Mouse (Mus musculus) ES-E14 (cell line): Measurements from ENCODE around the gene Upk2. TPM values are rescaled to one million over a fixed set of nuclear protein-coding genes. Genes with fewer than 3 reads are reported as not detected.

Experiments used
- DNase-seq: peaks from one replicate; pipeline ENCODE4 v3.0.0-alpha.2; 2013; ENCODE audit warnings: low read depth, low spot score
- H3K27ac ChIP-seq: 2 replicates; pipeline ENCODE4 v1.5.1; 2012; ENCODE audit warnings: low read depth, mild to moderate bottlenecking, low read length, moderate library complexity, mixed read lengths; ENCODE audit not compliant: poor library complexity, insufficient read depth, severe bottlenecking
- H3K36me3 ChIP-seq: 2 replicates; pipeline ENCODE4 v1.6.1; 2012; ENCODE audit warnings: mild to moderate bottlenecking, low read length, moderate library complexity, mixed read lengths; ENCODE audit not compliant: control insufficient read depth, poor library complexity, insufficient read depth, severe bottlenecking
- H3K4me1 ChIP-seq, 2 experiments: fragments of 150-350 bp in 1 of 2; sonication (generic) in 1 of 2; 2 replicates each; pipeline ENCODE4 v1.6.1; 2012; ENCODE audit warnings: low read length in 2 of 2, mild to moderate bottlenecking in 1 of 2, mixed read lengths in 1 of 2; ENCODE audit not compliant: control insufficient read depth in 2 of 2, insufficient read depth in 2 of 2, poor library complexity in 1 of 2
- H3K4me3 ChIP-seq, 2 experiments: fragments of 150-350 bp in 1 of 2; sonication (generic) in 1 of 2; 2 replicates each; pipeline ENCODE4 v1.5.1; 2012; ENCODE audit warnings: low read length in 2 of 2, low read depth in 1 of 2, mild to moderate bottlenecking in 1 of 2, mixed read lengths in 1 of 2; ENCODE audit not compliant: insufficient read depth in 1 of 2, poor library complexity in 1 of 2, severe bottlenecking in 1 of 2
- H3K9ac ChIP-seq: 2 replicates; pipeline ENCODE4 v1.6.1; 2012; ENCODE audit warnings: low read depth, mild to moderate bottlenecking, low read length, mixed read lengths; ENCODE audit not compliant: poor library complexity, insufficient read depth, severe bottlenecking
- H3K9me3 ChIP-seq: fragments of 150-350 bp; sonication (generic); 2 replicates; pipeline ENCODE4 v1.6.1; 2012; ENCODE audit warnings: low read depth, mild to moderate bottlenecking, low read length; ENCODE audit not compliant: control insufficient read depth, insufficient read depth
- CHD2 ChIP-seq: IDR thresholded peaks from 2 replicates; pipeline ENCODE4 v1.6.1; 2014; ENCODE audit warnings: mild to moderate bottlenecking, low read depth, low read length, inconsistent platforms
- HCFC1 ChIP-seq: IDR thresholded peaks from 2 replicates; pipeline ENCODE4 v1.6.1; 2012; ENCODE audit warnings: low read length, inconsistent platforms, borderline replicate concordance; ENCODE audit not compliant: insufficient read depth
- MAFK ChIP-seq: IDR thresholded peaks from 2 replicates; pipeline ENCODE4 v1.6.1; 2014; ENCODE audit warnings: mild to moderate bottlenecking, low read depth, low read length, inconsistent platforms; ENCODE audit not compliant: insufficient read depth
- ZC3H11A ChIP-seq: IDR thresholded peaks from 2 replicates; pipeline ENCODE4 v1.6.1; 2012; ENCODE audit warnings: low read depth, mild to moderate bottlenecking, inconsistent platforms, low read length, borderline replicate concordance
- ZNF384 ChIP-seq: IDR thresholded peaks from 2 replicates; pipeline ENCODE4 v1.6.1; 2012; ENCODE audit warnings: low read depth, low read length, inconsistent platforms
- in situ Hi-C, 2 experiments: fragments of 600-800 bp; cut with MboI; formaldehyde crosslinking; loops; one replicate each; pipeline ENCODE4 v1.15.1; 2025; ENCODE audit warnings: low sequenced_read_pairs in 2 of 2, inconsistent platforms in 1 of 2; ENCODE audit not compliant: unreplicated experiment in 2 of 2
- total RNA-seq: library from RNA; depleted of rRNA; stranded (reverse); fragments of 300-350 nt; gene quantifications from 2 replicates; pipeline ENCODE4 v1.2.3, GENCODE M21; 2012

Gene Upk2
- total RNA-seq, 1 experiment, result 0.31 TPM

DNA sequence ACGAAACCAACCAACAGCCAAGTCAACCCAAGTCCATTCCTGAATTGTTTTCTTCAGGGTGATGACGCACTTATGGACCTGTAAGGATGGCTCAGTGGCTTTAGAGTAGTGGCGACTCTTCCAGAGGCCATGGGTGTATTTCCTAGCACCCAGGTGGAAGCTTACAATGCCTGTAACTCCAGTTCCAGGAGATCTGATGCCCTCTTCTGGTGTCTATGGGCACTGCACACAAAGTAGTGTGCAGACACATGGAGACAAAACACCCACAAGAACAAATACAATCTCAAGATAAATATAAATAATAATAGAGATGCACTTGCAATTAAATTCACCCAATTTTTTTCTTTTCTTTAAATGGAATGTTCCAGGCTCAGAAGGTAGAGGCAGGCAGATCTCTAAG, 21.2 kb upstream of the Upk2 start:
- H3K36me3 ChIP-seq, result no peaks in the 10 kb centered on the region
- H3K9me3 ChIP-seq, result no peaks in the 10 kb centered on the region
- TF ChIP-seq CHD2 (no peak), ZC3H11A (no peak)
- DNase-seq, result no peak
- no peak overlapping the region for H3K27ac ChIP-seq
- no peak overlapping the region for H3K4me3 ChIP-seq
- no peak overlapping the region for H3K9ac ChIP-seq
- in situ Hi-C loops, result no loop called here
- H3K4me1 ChIP-seq, result no peaks in the 10 kb centered on the region

DNA sequence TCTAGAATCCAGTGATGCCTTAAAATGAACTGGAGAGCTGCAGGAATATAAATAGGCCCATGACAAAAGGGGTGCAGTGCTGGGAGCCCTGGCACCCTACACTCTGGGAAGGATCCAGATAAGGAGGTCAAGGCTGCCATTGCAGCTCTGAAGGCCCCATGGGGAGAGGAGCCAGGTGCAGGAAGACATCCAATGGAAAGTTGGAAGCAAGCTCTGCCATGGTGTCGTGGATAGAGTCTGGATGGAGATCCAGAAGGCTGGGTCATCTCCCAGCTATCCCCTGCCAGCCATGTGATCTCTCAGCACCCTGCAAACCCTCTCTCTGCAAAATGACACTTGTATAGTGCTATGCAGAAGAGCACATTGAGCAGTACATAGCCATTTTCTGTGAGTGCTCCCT, 19.6 kb upstream of the Upk2 start:
- no peak for TF ChIP-seq MAFK
- no peak for TF ChIP-seq CHD2
- no peak for TF ChIP-seq HCFC1
- TF ChIP-seq ZNF384, result no peak
- TF ChIP-seq ZC3H11A, result no peak
- no peak overlapping the region for H3K9ac ChIP-seq
- in situ Hi-C loops, result loop anchor here in 1 of 2 experiments (5.0 kb wide), 1 partner anchor 33 kb away; no protein-coding TSS in a partner anchor
- H3K36me3 ChIP-seq, result no peaks in the 10 kb centered on the region
- H3K4me3 ChIP-seq, result no peak overlapping the region
- no peak for DNase-seq
- no peaks in the 10 kb centered on the region for H3K4me1 ChIP-seq
- no peaks in the 10 kb centered on the region for H3K9me3 ChIP-seq
- no peak overlapping the region for H3K27ac ChIP-seq

DNA sequence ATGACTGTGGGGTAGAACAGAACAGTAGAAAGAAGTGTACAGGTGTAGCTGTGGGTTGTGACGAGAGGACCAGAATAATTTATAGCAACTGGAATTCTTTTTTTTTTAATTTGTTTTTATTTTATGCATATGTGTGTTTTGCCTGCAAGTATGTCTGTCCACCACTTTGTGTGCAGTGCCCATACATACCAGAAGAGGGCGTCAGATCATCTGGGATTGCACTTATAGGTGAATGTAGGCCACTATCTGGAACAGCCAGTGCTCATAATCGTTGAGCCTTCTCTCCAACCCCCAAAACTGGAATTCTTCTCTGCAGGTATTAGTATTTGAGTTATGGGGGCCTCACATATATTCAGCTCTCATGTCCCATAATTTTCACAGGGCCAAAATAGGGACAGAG, 18.4 kb upstream of the Upk2 start:
- no peak for TF ChIP-seq CHD2
- TF ChIP-seq HCFC1, result no peak
- no peak for TF ChIP-seq ZC3H11A
- no peak for TF ChIP-seq ZNF384
- no peak for TF ChIP-seq MAFK

DNA sequence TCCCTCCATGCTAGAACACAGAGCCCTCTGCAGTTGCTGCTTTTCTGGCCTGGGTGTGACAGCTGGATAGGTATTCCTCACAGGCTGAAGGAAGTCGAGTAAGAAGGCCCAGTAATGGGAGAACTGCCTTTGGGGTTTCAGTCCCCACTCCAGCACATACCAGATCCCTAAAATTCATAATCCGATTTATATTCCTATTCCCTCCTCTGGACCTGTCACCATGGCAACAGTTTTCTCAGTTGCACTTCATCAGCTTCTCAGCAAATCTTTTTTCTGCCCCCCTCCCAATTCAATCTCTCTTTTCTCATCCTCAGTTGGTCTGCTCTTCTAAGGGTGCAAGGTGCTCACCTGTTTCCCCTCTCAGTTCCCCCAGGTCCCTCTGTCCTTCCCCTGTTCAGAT, 14.0 kb upstream of the Upk2 start:
- Histone ChIP-seq H3K9me3 (no peaks in the 10 kb centered on the region), H3K27ac (no peak overlapping the region), H3K36me3 (no peaks in the 10 kb centered on the region), H3K9ac (no peak overlapping the region), H3K4me3 (no peak overlapping the region), H3K4me1 (no peaks in the 10 kb centered on the region)
- TF ChIP-seq ZNF384 (no peak), CHD2 (no peak), ZC3H11A (no peak)
- no peak for DNase-seq
- in situ Hi-C loops, result no loop called here

More for the DNA sequence above, 18.4 kb upstream of the Upk2 start:
- H3K9ac ChIP-seq, result no peak overlapping the region
- in situ Hi-C loops, result loop anchor here in 1 of 2 experiments (5.0 kb wide), 1 partner anchor 34 kb away; no protein-coding TSS in a partner anchor
- no peaks in the 10 kb centered on the region for H3K4me1 ChIP-seq
- H3K27ac ChIP-seq, result no peak overlapping the region
- no peak for DNase-seq
- no peaks in the 10 kb centered on the region for H3K36me3 ChIP-seq
- H3K9me3 ChIP-seq, result no peaks in the 10 kb centered on the region
- H3K4me3 ChIP-seq, result no peak overlapping the region

DNA sequence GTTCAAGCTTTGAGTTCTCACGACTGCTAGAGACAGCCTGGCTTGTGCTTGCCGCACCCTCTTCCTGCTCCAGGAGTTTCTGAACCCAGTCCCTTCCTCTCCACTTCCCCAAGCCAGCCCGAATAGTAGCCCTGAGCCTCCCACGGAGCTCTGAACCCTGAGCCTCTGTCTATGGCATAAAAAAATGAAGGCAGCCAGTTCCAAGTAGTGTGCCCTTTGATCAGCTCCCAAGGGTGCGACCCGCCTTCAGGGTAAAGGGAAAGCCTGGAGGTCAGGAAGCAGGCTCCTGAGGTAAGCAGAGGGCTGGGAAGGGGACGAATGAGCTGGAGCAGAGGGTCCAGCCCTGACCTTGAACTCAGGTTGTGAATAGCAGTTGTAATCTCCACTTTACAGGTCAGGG, 13.4 kb upstream of the Upk2 start:
- DNase-seq, result no peak
- H3K9me3 ChIP-seq, result no peaks in the 10 kb centered on the region
- no peak overlapping the region for H3K9ac ChIP-seq
- H3K4me1 ChIP-seq, result no peaks in the 10 kb centered on the region
- H3K4me3 ChIP-seq, result no peak overlapping the region
- no peak overlapping the region for H3K27ac ChIP-seq
- H3K36me3 ChIP-seq, result no peaks in the 10 kb centered on the region
- in situ Hi-C loops, result no loop called here
- TF ChIP-seq HCFC1, result no peak
- TF ChIP-seq ZNF384, result no peak
- TF ChIP-seq MAFK, result no peak
- no peak for TF ChIP-seq ZC3H11A
- no peak for TF ChIP-seq CHD2
